32 mouse cellular contexts compared by ENCODE assay signal in genomic region chr14:34613523-34613922, GRCm38 (mm10). TPM values are rescaled to one million over a fixed set of nuclear protein-coding genes. Genes with fewer than 3 reads are reported as not detected.
"Had no signal": no experiment of that assay in that cellular context is flagged by ENCODE, and none has a peak within 500 bp of the region (broad histone marks: within the 10 kb centered on the region; RNA-seq: fewer than 3 reads in every experiment).

No protein-coding gene starts in this region.

- H3K9me3 ChIP-seq: heart, embryonic 12.5 days; hindbrain, embryonic 10.5 days; hindbrain, embryonic 12.5 days; intestine, embryonic 15.5 days; limb, embryonic 10.5 days; limb, embryonic 12.5 days; liver, embryonic 13.5 days; liver, embryonic 15.5 days had no signal

- H3K36me3 ChIP-seq: heart, embryonic 12.5 days; hindbrain, embryonic 10.5 days; hindbrain, embryonic 12.5 days; intestine, embryonic 15.5 days; limb, embryonic 10.5 days; limb, embryonic 12.5 days; liver, embryonic 13.5 days; liver, embryonic 15.5 days had no signal

- DNase-seq: gastrocnemius, adult 2 months; gastrocnemius, postnatal 10 days; gastrocnemius, postnatal 25 days; heart, adult 2 months; heart, postnatal 10 days; heart, postnatal 4 days; kidney, adult 18-20 months; kidney, adult 8-10 months; kidney, postnatal 10 days; kidney, postnatal 25 days; kidney, postnatal 4 days; liver; liver, embryonic 13.5 days had no signal

- H3K27ac ChIP-seq: gastrocnemius, adult 2 months; heart, adult 2 months; hindbrain, embryonic 10.5 days; hindbrain, embryonic 12.5 days; hindbrain, embryonic 14.5 days; intestine, embryonic 15.5 days; layer of hippocampus, adult 2 months; left cerebral cortex, adult 2 months; limb, embryonic 10.5 days; limb, embryonic 12.5 days; liver, embryonic 13.5 days; liver, embryonic 15.5 days had no signal

- ATAC-seq: hindbrain, embryonic 16.5 days; inflammation-experienced regulatory T-cells, adult 6 months; intestine, embryonic 15.5 days; intestine, postnatal 0 days had no signal

- H3K9ac ChIP-seq: heart, embryonic 12.5 days; hindbrain, embryonic 12.5 days; hindbrain, embryonic 14.5 days; intestine, embryonic 15.5 days; limb, embryonic 12.5 days; liver, embryonic 13.5 days; liver, embryonic 15.5 days had no signal

- H3K4me2 ChIP-seq: heart, embryonic 12.5 days; hindbrain, embryonic 12.5 days; hindbrain, embryonic 14.5 days; intestine, embryonic 15.5 days; limb, embryonic 12.5 days; liver, embryonic 11.5 days; liver, embryonic 13.5 days; liver, embryonic 15.5 days had no signal

- H3K4me3 ChIP-seq: gastrocnemius, adult 2 months; heart, adult 2 months; heart, embryonic 12.5 days; hindbrain, embryonic 10.5 days; hindbrain, embryonic 12.5 days; intestine, embryonic 15.5 days; layer of hippocampus, adult 2 months; left cerebral cortex, adult 2 months; limb, embryonic 10.5 days; limb, embryonic 12.5 days; liver, embryonic 13.5 days; liver, embryonic 15.5 days had no signal

RNA-seq across cellular contexts. Expression of gene Opn4, which starts 13.6 kb away (rescaled TPM):
- total RNA-seq: gastrocnemius, adult 2 months; gastrocnemius, postnatal 10 days; gastrocnemius, postnatal 25 days; granulocyte monocyte progenitor cell, adult 5-6 weeks; layer of hippocampus, adult 2 months; layer of hippocampus, postnatal 10 days; layer of hippocampus, postnatal 25 days; left cerebral cortex, adult 2 months; left cerebral cortex, postnatal 14 days; left cerebral cortex, postnatal 36 days had no signal
- polyA plus RNA-seq: hindbrain, embryonic 10.5 days; hindbrain, embryonic 12.5 days; hindbrain, embryonic 14.5 days; hindbrain, embryonic 16.5 days; inflammation-experienced regulatory T-cells, adult 6 months; intestine, embryonic 15.5 days; limb, embryonic 10.5 days; liver, embryonic 11.5 days; liver, embryonic 13.5 days; liver, embryonic 15.5 days had no signal

RNA-seq across cellular contexts. Expression of gene Ldb3, which starts 25.0 kb away (rescaled TPM):
- total RNA-seq: granulocyte monocyte progenitor cell, adult 5-6 weeks had no signal
- polyA plus RNA-seq: inflammation-experienced regulatory T-cells, adult 6 months had no signal
